ENCODE assay signal across 28 mouse cellular contexts in genomic region chr1:33873561-33873960, GRCm38 (mm10). TPM values are rescaled to one million over a fixed set of nuclear protein-coding genes. Genes with fewer than 3 reads are reported as not detected.
"Had no signal": no experiment of that assay in that cellular context is flagged by ENCODE, and none has a peak within 500 bp of the region (broad histone marks: within the 10 kb centered on the region; RNA-seq: fewer than 3 reads in every experiment).

No protein-coding gene starts in this region.

- H3K9me3 ChIP-seq: heart, embryonic 13.5 days; heart, embryonic 15.5 days; hindbrain, embryonic 13.5 days; hindbrain, embryonic 15.5 days; kidney, embryonic 15.5 days; limb, embryonic 13.5 days; limb, embryonic 15.5 days; liver, embryonic 12.5 days had no signal

- H3K4me3 ChIP-seq: heart, adult 2 months; heart, embryonic 13.5 days; heart, embryonic 15.5 days; hindbrain, embryonic 13.5 days; hindbrain, embryonic 15.5 days; kidney, embryonic 15.5 days; limb, embryonic 13.5 days; limb, embryonic 15.5 days; liver, embryonic 12.5 days had no signal

- H3K4me1 ChIP-seq: heart, embryonic 13.5 days; heart, embryonic 15.5 days; hindbrain, embryonic 13.5 days; hindbrain, embryonic 15.5 days; kidney, embryonic 15.5 days; limb, embryonic 13.5 days; limb, embryonic 15.5 days; liver, embryonic 12.5 days had no signal

- H3K27me3 ChIP-seq: heart, embryonic 13.5 days; heart, embryonic 15.5 days; hindbrain, embryonic 13.5 days; hindbrain, embryonic 15.5 days; kidney, embryonic 15.5 days; limb, embryonic 13.5 days; limb, embryonic 15.5 days; liver, embryonic 12.5 days had no signal

- H3K9ac ChIP-seq: heart, embryonic 13.5 days; heart, embryonic 15.5 days; hindbrain, embryonic 13.5 days; hindbrain, embryonic 15.5 days; kidney, embryonic 15.5 days; limb, embryonic 13.5 days; limb, embryonic 15.5 days; liver, embryonic 12.5 days; liver, embryonic 14.5 days had no signal

- DNase-seq: gastrocnemius, postnatal 14 days; gastrocnemius, postnatal 36 days; heart, adult 11 months; heart, adult 2 months; heart, postnatal 14 days; heart, postnatal 36 days; kidney, adult 11 months; kidney, adult 2 months; kidney, adult 9 months; kidney, postnatal 14 days; kidney, postnatal 36 days; layer of hippocampus, adult 9-11 months; layer of hippocampus, postnatal 36 days; left cerebral cortex, postnatal 4 days had no signal

- H3K4me2 ChIP-seq: heart, embryonic 11.5 days; heart, embryonic 13.5 days; heart, embryonic 15.5 days; hindbrain, embryonic 13.5 days; hindbrain, embryonic 15.5 days; kidney, embryonic 15.5 days; limb, embryonic 13.5 days; limb, embryonic 15.5 days; liver, embryonic 12.5 days had no signal

- ATAC-seq: hindbrain, postnatal 0 days; intestine, embryonic 16.5 days; liver, embryonic 12.5 days had no signal

- H3K27ac ChIP-seq: heart, adult 2 months; heart, embryonic 13.5 days; heart, embryonic 15.5 days; hindbrain, embryonic 13.5 days; hindbrain, embryonic 15.5 days; hindbrain, postnatal 0 days; kidney, embryonic 15.5 days; kidney, postnatal 0 days; limb, embryonic 13.5 days; limb, embryonic 15.5 days; liver, embryonic 12.5 days; liver, embryonic 14.5 days had no signal

- H3K36me3 ChIP-seq: heart, embryonic 13.5 days; heart, embryonic 15.5 days; hindbrain, embryonic 13.5 days; kidney, embryonic 15.5 days; limb, embryonic 13.5 days; limb, embryonic 15.5 days; liver, embryonic 12.5 days had no signal

RNA-seq across cellular contexts. Expression of gene Bend6, which starts 34.1 kb away (rescaled TPM):
- total RNA-seq: hematopoietic stem cell, adult 5-6 weeks had no signal
